Mouse (Mus musculus) stomach, embryonic 16.5 days (tissue): Measurements from ENCODE around the gene Adamts20. TPM values are rescaled to one million over a fixed set of nuclear protein-coding genes. Genes with fewer than 3 reads are reported as not detected.
A peak's percentile ranks its signal among the peaks of the same experiment; 100 is the strongest.

ENCODE experiments used
- ATAC-seq: fragments of 200-750 bp; cut with Nextera tagmentation; 2 replicates; pipeline ENCODE4 v1.8.0; 2017; ENCODE audit warnings: moderate number of reproducible peaks, moderate TSS enrichment; ENCODE audit not compliant: insufficient read depth, low FRiP score
- H3K27ac ChIP-seq: fragments of 300-500 bp; sonication (generic); 2 replicates; pipeline ENCODE4 v1.5.1; 2014; ENCODE audit warnings: low read length
- H3K27me3 ChIP-seq: fragments of 300-500 bp; sonication (generic); 2 replicates; pipeline ENCODE4 v1.6.1; 2014; ENCODE audit warnings: low read length, control low read depth, mixed read lengths; ENCODE audit not compliant: control insufficient read depth, insufficient read depth
- H3K36me3 ChIP-seq: fragments of 300-500 bp; sonication (generic); 2 replicates; pipeline ENCODE4 v1.6.1; 2014; ENCODE audit warnings: low read length; ENCODE audit not compliant: control insufficient read depth, insufficient read depth
- H3K4me1 ChIP-seq: fragments of 300-500 bp; sonication (generic); 2 replicates; pipeline ENCODE4 v1.6.1; 2014; ENCODE audit warnings: low read length, control low read depth, mixed read lengths; ENCODE audit not compliant: control insufficient read depth, insufficient read depth
- H3K4me2 ChIP-seq: fragments of 300-500 bp; sonication (generic); 2 replicates; pipeline ENCODE4 v1.6.1; 2014; ENCODE audit warnings: low read depth, low read length, mixed read lengths
- H3K4me3 ChIP-seq: fragments of 300-500 bp; sonication (generic); replicated peaks from 2 replicates; pipeline ENCODE4 v1.5.1; 2014; ENCODE audit warnings: mild to moderate bottlenecking, low read length
- H3K9ac ChIP-seq: fragments of 300-500 bp; sonication (generic); 2 replicates; pipeline ENCODE4 v1.6.1; 2014; ENCODE audit warnings: low read length
- H3K9me3 ChIP-seq: fragments of 300-500 bp; sonication (generic); replicated peaks from 2 replicates; pipeline ENCODE4 v1.6.1; 2016; ENCODE audit warnings: low read length, control low read depth; ENCODE audit not compliant: control insufficient read depth
- WGBS: fragments of 180-500 bp; shearing (Covaris S2); extraction: QIAGEN DNeasy Blood & Tissue Kit; methylation state at CpG from one replicate; pipeline ENCODE4 v1.1.7; 2014; 5-methylcytosine and 5-hydroxymethylcytosine counted together
- polyA plus RNA-seq: library from polyadenylated mRNA; unstranded; fragments of >200 nt; fragmentation: Nextera tagmentation; extraction: Ambion mirVana; gene quantifications from 2 replicates; pipeline ENCODE4 v1.2.1, GENCODE M21; 2015

Adamts20 gene
- polyA plus RNA-seq, 1 experiment from 2014 or later, result 2.1 TPM

DNA sequence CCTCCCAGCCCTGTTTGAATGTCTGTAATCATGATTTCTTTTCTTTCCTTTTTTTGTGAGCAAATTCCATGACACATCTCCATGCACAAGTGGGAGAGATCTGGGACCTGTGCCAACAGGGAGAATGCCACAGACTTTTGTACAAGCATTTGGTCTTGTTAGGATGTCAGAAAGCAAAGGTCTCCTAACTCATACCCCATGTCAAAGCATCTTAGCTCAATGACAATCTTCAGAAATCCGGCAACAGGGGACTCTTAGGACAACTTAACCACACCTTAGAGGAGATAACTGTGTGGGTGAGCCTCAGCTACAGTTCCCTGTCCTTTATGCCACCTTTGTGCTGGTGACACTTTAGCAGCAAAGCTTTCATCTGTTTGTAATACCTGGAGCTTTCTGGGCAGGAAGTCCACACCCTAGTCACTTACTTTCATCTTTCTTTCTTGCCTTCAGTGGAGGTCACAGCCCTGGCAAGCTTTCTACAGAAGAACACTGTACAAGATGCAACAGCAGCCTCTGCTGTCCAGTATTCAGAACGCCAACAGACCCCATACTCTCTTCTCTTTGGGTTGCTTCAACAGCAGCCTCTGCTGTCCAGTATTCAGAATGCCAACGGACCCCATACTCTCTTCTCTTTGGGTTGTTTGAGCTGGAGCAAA is 210.2 kb downstream of the Adamts20 start:
- no peaks in the 10 kb centered on the region for H3K9me3 ChIP-seq
- H3K4me1 ChIP-seq, result no peaks in the 10 kb centered on the region
- H3K27me3 ChIP-seq, result no peaks in the 10 kb centered on the region
- H3K36me3 ChIP-seq, result no peaks in the 10 kb centered on the region
- H3K4me3 ChIP-seq, result no peak overlapping the region
- no peak overlapping the region for H3K4me2 ChIP-seq
- 71% methylated on average over 3 of the region's 3 CpGs for WGBS
- H3K27ac ChIP-seq, result no peak overlapping the region
- H3K9ac ChIP-seq, result no peak overlapping the region
- ATAC-seq, result no peak

DNA sequence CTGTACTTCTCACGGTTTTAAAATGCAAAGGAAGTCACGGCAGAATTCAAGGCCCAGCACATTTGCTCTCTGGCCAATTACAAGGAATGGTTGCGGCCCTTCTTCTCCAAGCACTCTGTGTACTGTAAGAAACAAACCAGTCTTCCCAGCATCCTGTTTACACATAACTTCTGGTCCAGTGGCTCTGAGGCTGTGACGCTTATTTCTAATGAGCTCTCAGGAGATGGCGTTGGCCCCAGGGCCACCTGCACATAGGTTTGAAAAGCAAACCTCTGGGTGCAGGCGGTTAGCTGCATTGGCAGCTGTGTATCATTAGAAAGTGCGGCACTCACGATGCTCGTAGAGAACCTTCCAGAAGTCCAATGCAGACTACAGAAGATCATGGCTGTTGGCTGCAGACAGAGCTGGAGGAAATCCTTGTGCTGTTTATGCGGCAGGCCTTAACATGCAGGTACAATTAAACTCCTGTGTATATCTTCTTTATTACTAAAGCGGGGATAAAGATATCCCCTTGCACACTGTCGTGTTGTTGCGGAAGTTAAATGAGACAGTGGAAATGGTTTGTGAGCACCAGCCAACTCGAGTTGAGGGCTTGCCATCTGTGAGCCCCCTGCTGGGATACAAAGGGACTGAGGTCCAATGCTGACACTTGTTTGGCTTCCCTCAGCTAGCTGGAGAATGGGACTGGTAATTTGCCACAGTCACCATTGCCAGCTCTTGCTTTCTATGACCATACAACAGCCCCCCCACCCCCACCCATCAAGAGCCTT is 210.9 kb downstream of the Adamts20 start:
- no peak for ATAC-seq
- H3K27me3 ChIP-seq, result no peaks in the 10 kb centered on the region
- no peak overlapping the region; the same call in 1 of the 2 replicates for H3K27ac ChIP-seq
- WGBS, result 80% methylated on average over 14 of the region's 14 CpGs
- H3K9ac ChIP-seq, result no peak overlapping the region
- H3K4me3 ChIP-seq, result no peak overlapping the region
- 0 out of 2 replicates have a peak, but pooled peaks cover 4% of the 10 kb centered on the region for H3K4me1 ChIP-seq
- no peaks in the 10 kb centered on the region for H3K9me3 ChIP-seq
- no peak overlapping the region for H3K4me2 ChIP-seq
- H3K36me3 ChIP-seq, result no peaks in the 10 kb centered on the region

GRCm38 (mm10) chr15:94252962-94253712 is 212.1 kb downstream of the Adamts20 start:
- no peak for ATAC-seq
- WGBS, result 47% methylated on average over 13 of the region's 13 CpGs
- H3K27ac ChIP-seq, result peak overlapping the region; percentile 60; the same call in 1 of the 2 replicates

DNA sequence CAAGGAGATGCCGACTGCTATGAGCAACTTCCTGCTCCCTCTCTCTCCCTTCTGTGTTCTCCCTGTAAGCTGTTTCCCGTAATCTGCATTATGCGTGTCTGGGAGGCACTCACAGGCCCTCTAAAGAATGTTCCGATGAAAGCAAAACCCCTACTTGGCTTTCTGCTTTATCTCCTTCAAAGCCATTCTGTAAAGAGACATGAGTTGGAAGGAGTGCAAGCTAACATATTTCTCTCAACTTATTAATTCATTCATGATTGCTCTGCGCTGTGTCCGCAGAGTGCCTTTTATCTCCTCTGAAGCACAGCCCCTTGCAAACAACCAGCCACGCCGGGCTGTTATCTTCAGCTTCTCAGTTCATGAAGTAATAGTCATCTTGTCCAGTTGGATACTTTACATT is 215.5 kb downstream of the Adamts20 start:
- H3K27me3 ChIP-seq, result no peaks in the 10 kb centered on the region
- 29% methylated on average over 8 of the region's 8 CpGs for WGBS

More at GRCm38 (mm10) chr15:94252962-94253712, 212.1 kb downstream of the Adamts20 start:
- Histone ChIP-seq H3K4me2 (no peak overlapping the region), H3K36me3 (no peaks in the 10 kb centered on the region), H3K9me3 (no peaks in the 10 kb centered on the region), H3K4me1 (peaks cover 7% of the 10 kb centered on the region; the same call in 1 of the 2 replicates), H3K4me3 (no peak overlapping the region), H3K9ac (no peak overlapping the region), H3K27me3 (no peaks in the 10 kb centered on the region)

GRCm38 (mm10) chr15:94248386-94248785 is 216.8 kb downstream of the Adamts20 start:
- WGBS, result 51% methylated on average over 6 of the region's 6 CpGs
- peak; percentile 56; the same call in 1 of the 2 replicates for ATAC-seq
- Histone ChIP-seq H3K4me1 (peaks cover 11% of the 10 kb centered on the region), H3K27ac (peak overlapping the region; percentile 60; the same call in 1 of the 2 replicates), H3K4me2 (no peak overlapping the region), H3K27me3 (no peaks in the 10 kb centered on the region), H3K36me3 (no peaks in the 10 kb centered on the region), H3K4me3 (no peak overlapping the region), H3K9ac (no peak overlapping the region), H3K9me3 (no peaks in the 10 kb centered on the region)

More for the DNA sequence above, 215.5 kb downstream of the Adamts20 start:
- Histone ChIP-seq H3K36me3 (no peaks in the 10 kb centered on the region), H3K4me3 (no peak overlapping the region), H3K9ac (no peak overlapping the region), H3K9me3 (no peaks in the 10 kb centered on the region), H3K4me2 (no peak overlapping the region), H3K27ac (peak overlapping the region; percentile 60), H3K4me1 (peaks cover 11% of the 10 kb centered on the region)
- peak; percentile 72 for ATAC-seq

- H3K27me3 ChIP-seq, result no peaks in the 10 kb centered on the region
- H3K27ac ChIP-seq, result peak overlapping the region; percentile 16; the same call in 1 of the 2 replicates
- no peak overlapping the region for H3K9ac ChIP-seq
- no peak overlapping the region for H3K4me3 ChIP-seq
- H3K36me3 ChIP-seq, result no peaks in the 10 kb centered on the region
- H3K9me3 ChIP-seq, result no peaks in the 10 kb centered on the region
- H3K4me2 ChIP-seq, result no peak overlapping the region
- H3K4me1 ChIP-seq, result peaks cover 11% of the 10 kb centered on the region
- 61% methylated on average over 5 of the region's 5 CpGs for WGBS
- no peak for ATAC-seq
Measured at GRCm38 (mm10) chr15:94246669-94247068, 218.5 kb downstream of the Adamts20 start.

DNA sequence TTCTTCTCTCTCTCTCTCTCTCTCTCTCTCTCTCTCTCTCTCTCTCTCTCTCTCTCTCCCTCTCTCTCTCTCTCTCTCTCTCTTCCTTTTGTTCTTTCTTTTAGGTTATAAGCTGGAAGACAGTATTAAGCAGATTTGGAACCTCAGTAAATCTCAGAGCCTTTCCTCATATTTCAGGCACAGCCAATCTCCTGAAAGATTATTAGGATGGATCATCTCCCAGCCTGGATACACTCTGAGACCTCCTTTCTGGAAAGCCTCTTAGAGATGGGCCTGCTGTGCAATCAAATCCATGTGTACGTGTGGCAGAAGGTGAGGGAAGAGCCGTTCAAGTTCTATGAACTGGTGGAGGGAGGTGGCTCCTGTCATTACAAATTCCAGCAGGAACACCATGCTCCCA is 220.9 kb downstream of the Adamts20 start:
- 75% methylated on average over 2 of the region's 2 CpGs for WGBS

GRCm38 (mm10) chr15:94242133-94242532 is 223.1 kb downstream of the Adamts20 start:
- Histone ChIP-seq H3K9me3 (no peaks in the 10 kb centered on the region), H3K36me3 (no peaks in the 10 kb centered on the region), H3K27ac (no peak overlapping the region), H3K4me1 (peaks cover under 1% of the 10 kb centered on the region; the same call in 1 of the 2 replicates), H3K4me2 (no peak overlapping the region), H3K27me3 (no peaks in the 10 kb centered on the region), H3K4me3 (no peak overlapping the region), H3K9ac (no peak overlapping the region)
- ATAC-seq, result no peak
- WGBS, result 82% methylated on average over 1 of the region's 1 CpGs

More for the DNA sequence above, 220.9 kb downstream of the Adamts20 start:
- Histone ChIP-seq H3K27ac (no peak overlapping the region), H3K4me1 (peaks cover 7% of the 10 kb centered on the region), H3K4me2 (no peak overlapping the region), H3K9me3 (no peaks in the 10 kb centered on the region), H3K36me3 (no peaks in the 10 kb centered on the region), H3K4me3 (no peak overlapping the region), H3K9ac (no peak overlapping the region), H3K27me3 (no peaks in the 10 kb centered on the region)
- ATAC-seq, result no peak
